Mouse (Mus musculus) hindbrain, embryonic 16.5 days (tissue): Measurements from ENCODE around the gene Urah. TPM values are rescaled to one million over a fixed set of nuclear protein-coding genes. Genes with fewer than 3 reads are reported as not detected.

Source experiments
- ATAC-seq: fragments of 200-750 bp; cut with Nextera tagmentation; 2 replicates; pipeline ENCODE4 v1.8.0; 2017; ENCODE audit warnings: moderate TSS enrichment, moderate library complexity
- H3K27ac ChIP-seq: fragments of 300-500 bp; sonication (generic); 2 replicates; pipeline ENCODE4 v1.5.1; 2014; ENCODE audit warnings: low read depth, mild to moderate bottlenecking, control low read depth, low read length, moderate library complexity
- H3K27me3 ChIP-seq: fragments of 300-500 bp; sonication (generic); replicated peaks from 2 replicates; pipeline ENCODE4 v1.6.1; 2014; ENCODE audit warnings: low read length; ENCODE audit not compliant: control insufficient read depth, insufficient read depth
- H3K36me3 ChIP-seq: fragments of 300-500 bp; sonication (generic); 2 replicates; pipeline ENCODE4 v1.6.1; 2014; ENCODE audit warnings: mild to moderate bottlenecking, low read length, moderate library complexity, mixed read lengths; ENCODE audit not compliant: control insufficient read depth, insufficient read depth
- H3K4me1 ChIP-seq: fragments of 300-500 bp; sonication (generic); 2 replicates; pipeline ENCODE4 v1.6.1; 2014; ENCODE audit warnings: low read depth, low read length; ENCODE audit not compliant: control insufficient read depth, insufficient read depth
- H3K4me2 ChIP-seq: fragments of 300-500 bp; sonication (generic); 2 replicates; pipeline ENCODE4 v1.6.1; 2014; ENCODE audit warnings: mild to moderate bottlenecking, low read length, control low read depth, moderate library complexity
- H3K4me3 ChIP-seq: fragments of 300-500 bp; sonication (generic); 2 replicates; pipeline ENCODE4 v1.5.1; 2014; ENCODE audit warnings: mild to moderate bottlenecking, low read length, control low read depth, moderate library complexity
- H3K9ac ChIP-seq: fragments of 300-500 bp; sonication (generic); 2 replicates; pipeline ENCODE4 v1.6.1; 2014; ENCODE audit warnings: low read depth, mild to moderate bottlenecking, control low read depth, low read length, moderate library complexity
- H3K9me3 ChIP-seq: fragments of 300-500 bp; sonication (generic); 2 replicates; pipeline ENCODE4 v1.6.1; 2014; ENCODE audit warnings: mild to moderate bottlenecking, low read length, moderate library complexity; ENCODE audit not compliant: control insufficient read depth
- WGBS: fragments of 180-500 bp; shearing (Covaris S2); extraction: QIAGEN DNeasy Blood & Tissue Kit; methylation state at CpG from one replicate; pipeline ENCODE4 v1.1.7; 2014; 5-methylcytosine and 5-hydroxymethylcytosine counted together
- polyA plus RNA-seq: library from polyadenylated mRNA; unstranded; fragments of >200 nt; fragmentation: Nextera tagmentation; extraction: Ambion mirVana; gene quantifications from 2 replicates; pipeline ENCODE4 v1.2.1, GENCODE M21; 2015

The Urah gene
- polyA plus RNA-seq, 1 experiment from 2014 or later = not detected

DNA sequence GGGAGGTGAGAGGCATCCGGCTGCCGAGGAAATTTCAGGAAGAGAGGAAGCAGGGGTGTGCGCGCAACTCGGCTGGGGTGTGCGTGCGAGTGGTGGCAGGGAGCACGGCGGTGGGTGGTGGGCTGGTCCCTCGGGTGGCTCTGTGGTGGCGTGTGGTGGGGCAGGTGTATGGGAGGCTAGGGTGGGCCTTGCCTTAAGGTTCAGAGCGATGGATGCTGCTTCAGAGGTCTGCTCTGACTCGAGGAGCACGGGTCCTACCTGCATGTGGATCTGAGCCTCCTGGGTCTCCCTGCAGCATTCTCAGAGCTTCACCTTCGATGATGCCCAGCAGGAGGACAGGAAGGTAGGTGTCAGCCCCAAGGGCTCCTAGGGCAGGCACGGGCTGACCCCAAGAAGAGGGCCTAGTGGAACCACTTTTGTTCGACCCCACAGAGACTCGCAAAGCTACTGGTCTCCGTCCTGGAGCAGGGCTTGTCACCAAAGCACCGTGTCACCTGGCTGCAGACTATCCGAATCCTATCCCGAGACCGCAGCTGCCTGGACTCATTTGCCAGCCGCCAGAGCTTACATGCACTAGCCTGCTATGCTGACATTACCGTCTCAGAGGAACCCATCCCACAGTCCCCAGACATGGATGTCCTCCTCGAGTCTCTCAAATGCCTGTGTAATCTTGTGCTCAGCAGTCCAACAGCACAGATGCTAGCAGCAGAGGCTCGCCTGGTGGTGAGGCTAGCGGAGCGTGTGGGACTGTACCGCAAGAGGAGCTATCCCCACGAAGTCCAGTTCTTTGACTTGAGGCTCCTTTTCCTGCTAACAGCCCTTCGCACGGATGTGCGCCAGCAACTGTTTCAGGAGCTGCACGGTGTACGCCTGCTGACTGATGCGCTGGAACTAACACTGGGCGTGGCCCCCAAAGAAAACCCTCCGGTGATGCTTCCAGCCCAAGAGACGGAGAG lies 23.0 kb downstream of the Urah start, which contains the start of gene Bet1l:
TSS of gene Bet1l (minus strand) at position 28 of the 956 bp plus-strand sequence.
- Histone ChIP-seq H3K36me3 (peaks cover 35% of the 10 kb centered on the region), H3K27ac (peak within 1 kb of the TSS; percentile 95), H3K4me2 (peak within 1 kb of the TSS; percentile 97), H3K4me1 (peaks cover 29% of the 10 kb centered on the region), H3K27me3 (no peaks in the 10 kb centered on the region), H3K4me3 (peak within 1 kb of the TSS; percentile 89), H3K9me3 (no peaks in the 10 kb centered on the region), H3K9ac (peak within 1 kb of the TSS; percentile 91)
- WGBS = 34% methylated on average over 40 of the region's 40 CpGs
- peak; percentile 58 for ATAC-seq

DNA sequence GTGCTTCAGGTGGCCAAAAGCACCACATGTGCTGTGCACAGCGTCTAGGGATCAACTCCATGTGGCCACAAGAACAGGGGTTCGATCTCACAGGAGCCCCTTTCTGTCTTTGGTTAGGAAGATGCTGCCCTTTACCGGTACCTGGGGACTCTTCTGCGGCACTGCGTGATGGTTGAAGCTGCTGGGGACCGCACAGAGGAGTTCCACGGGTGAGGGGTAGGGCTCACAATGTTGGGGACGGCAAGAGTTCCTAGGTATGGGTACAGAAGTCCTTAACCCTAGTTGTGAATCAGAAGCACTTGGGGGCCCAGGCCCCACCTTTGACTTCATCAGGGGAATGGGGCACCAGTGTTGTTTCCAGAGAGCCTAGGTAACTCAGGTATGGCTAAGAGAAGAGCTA lies 23.9 kb downstream of the Urah start:
- WGBS = 99% methylated on average over 8 of the region's 8 CpGs
- Histone ChIP-seq H3K4me2 (peak overlapping the region; percentile 97), H3K36me3 (peaks cover 33% of the 10 kb centered on the region), H3K9ac (peak overlapping the region; percentile 91; the same call in 1 of the 2 replicates), H3K4me3 (no peak overlapping the region; the same call in 1 of the 2 replicates), H3K27ac (no peak overlapping the region), H3K9me3 (no peaks in the 10 kb centered on the region), H3K4me1 (peaks cover 29% of the 10 kb centered on the region), H3K27me3 (no peaks in the 10 kb centered on the region)
- no peak for ATAC-seq

DNA sequence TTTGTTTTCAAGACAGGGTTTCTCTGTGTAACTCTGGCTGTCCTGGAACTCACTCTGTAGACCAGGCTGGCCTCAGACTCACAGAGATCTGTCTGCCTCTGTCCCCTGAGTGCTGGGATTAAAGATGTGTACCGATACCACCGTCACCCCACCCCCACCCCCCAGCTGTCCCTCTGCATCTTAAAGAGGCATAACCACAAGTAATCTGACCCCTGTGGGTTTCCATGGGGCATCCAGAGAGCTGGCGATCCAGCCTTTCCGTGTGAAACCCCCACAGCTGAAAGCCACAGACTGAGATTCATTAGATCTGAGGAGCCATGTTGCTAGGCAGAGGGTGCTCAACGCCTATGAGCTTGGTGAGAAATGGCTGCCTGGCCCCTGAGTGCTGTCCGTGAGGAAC lies 25.2 kb downstream of the Urah start:
- Histone ChIP-seq H3K9ac (no peak overlapping the region), H3K4me2 (no peak overlapping the region), H3K4me3 (no peak overlapping the region), H3K36me3 (peaks cover 39% of the 10 kb centered on the region), H3K9me3 (no peaks in the 10 kb centered on the region), H3K4me1 (peaks cover 27% of the 10 kb centered on the region), H3K27ac (no peak overlapping the region), H3K27me3 (no peaks in the 10 kb centered on the region)
- 71% methylated on average over 6 of the region's 6 CpGs for WGBS
- no peak for ATAC-seq

DNA sequence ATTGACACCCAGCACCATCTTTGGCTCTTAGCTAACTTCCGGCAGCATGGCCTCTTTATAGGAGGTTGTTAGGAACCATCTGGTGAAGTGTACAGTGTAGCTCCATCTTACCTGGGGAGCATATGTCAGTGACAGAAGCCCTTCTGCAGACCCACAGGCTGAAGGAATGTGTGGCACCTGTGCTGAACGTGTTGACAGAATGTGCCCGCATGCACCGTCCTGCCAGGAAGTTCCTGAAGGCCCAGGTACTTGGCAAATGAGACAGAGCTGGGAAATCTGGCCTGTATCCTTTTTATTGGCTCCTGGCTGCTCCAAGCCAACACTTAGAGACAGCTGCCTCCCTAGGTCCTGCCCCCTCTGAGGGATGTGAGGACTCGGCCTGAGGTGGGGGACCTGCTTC lies 25.9 kb downstream of the Urah start:
- Histone ChIP-seq H3K9ac (no peak overlapping the region; the same call in 1 of the 2 replicates), H3K27me3 (no peaks in the 10 kb centered on the region), H3K4me2 (no peak overlapping the region), H3K4me1 (peaks cover 20% of the 10 kb centered on the region), H3K36me3 (peaks cover 39% of the 10 kb centered on the region), H3K27ac (no peak overlapping the region), H3K4me3 (no peak overlapping the region), H3K9me3 (no peaks in the 10 kb centered on the region)
- ATAC-seq = no peak
- WGBS = 82% methylated on average over 5 of the region's 5 CpGs

DNA sequence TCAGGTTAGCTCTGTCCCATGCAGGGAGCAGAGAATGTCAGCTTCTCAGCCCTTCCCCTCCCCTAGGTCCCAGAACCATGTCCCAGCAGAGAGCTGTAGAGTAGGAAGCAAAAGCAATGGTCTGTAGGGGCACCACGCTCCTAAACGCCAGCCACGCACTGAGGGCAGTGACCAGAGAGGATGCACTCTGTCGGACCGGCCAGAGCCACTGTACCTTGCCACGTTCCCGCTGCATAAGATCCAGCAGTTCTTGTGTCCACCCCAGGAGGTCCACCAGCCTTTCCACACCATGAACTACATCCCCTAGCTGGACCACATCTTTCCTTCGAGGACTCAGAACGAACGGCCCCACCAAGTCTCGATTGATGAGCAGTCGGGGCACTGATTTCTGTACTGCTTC lies 29.9 kb downstream of the Urah start:
- Histone ChIP-seq H3K4me3 (no peak overlapping the region), H3K9ac (no peak overlapping the region; the same call in 1 of the 2 replicates), H3K9me3 (no peaks in the 10 kb centered on the region), H3K27ac (no peak overlapping the region), H3K4me2 (no peak overlapping the region), H3K27me3 (no peaks in the 10 kb centered on the region), H3K36me3 (peaks cover 40% of the 10 kb centered on the region), H3K4me1 (no peaks in the 10 kb centered on the region)
- no peak; the same call in 1 of the 2 replicates for ATAC-seq
- WGBS = 88% methylated on average over 12 of the region's 12 CpGs

DNA sequence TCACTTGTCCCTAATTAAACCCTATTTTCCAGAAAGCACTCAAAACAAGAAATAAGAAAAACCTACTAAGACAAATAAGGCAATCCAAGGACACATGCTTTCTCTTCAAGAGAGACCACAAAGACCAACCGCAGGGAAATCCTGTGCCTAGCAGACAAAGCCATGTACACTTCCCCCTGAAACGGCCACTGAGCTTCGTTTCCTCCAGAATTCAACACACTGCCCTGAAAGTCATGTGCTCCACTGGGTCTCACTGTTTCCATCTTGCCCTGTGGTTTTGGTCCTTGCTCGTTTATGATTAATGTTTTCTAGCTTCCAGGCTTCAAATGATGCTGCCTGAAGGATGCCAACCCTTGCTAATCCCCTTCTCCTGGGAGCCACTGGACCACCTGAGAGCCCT lies 39.4 kb downstream of the Urah start:
- H3K4me3 ChIP-seq = no peak overlapping the region
- H3K4me1 ChIP-seq = no peaks in the 10 kb centered on the region
- 92% methylated on average over 4 of the region's 4 CpGs for WGBS
- no peaks in the 10 kb centered on the region for H3K27me3 ChIP-seq
- H3K4me2 ChIP-seq = no peak overlapping the region
- peaks cover 13% of the 10 kb centered on the region for H3K36me3 ChIP-seq
- H3K27ac ChIP-seq = no peak overlapping the region
- no peaks in the 10 kb centered on the region for H3K9me3 ChIP-seq
- no peak for ATAC-seq
- no peak overlapping the region for H3K9ac ChIP-seq

DNA sequence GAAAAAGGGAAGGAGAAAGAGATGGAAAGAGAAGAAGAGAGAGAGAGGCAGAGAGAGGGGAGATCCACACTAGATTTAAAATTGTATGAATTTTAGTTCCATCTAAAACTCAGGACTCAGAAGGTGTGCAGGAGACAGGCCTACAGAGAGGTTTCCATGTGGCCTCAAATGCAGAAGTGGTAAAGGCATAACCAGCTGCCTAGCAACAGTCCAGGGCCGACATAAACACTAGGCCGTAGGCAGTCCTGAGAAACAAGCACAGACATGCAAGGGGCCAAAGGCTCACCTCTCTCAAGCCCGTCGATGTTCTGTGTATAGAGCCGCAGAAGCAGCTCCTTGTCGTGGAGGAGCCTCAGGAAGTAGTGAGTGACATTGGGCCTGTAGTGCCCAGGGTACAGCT lies 42.5 kb downstream of the Urah start:
- ATAC-seq = no peak
- WGBS = 93% methylated on average over 6 of the region's 6 CpGs
- H3K4me2 ChIP-seq = no peak overlapping the region

DNA sequence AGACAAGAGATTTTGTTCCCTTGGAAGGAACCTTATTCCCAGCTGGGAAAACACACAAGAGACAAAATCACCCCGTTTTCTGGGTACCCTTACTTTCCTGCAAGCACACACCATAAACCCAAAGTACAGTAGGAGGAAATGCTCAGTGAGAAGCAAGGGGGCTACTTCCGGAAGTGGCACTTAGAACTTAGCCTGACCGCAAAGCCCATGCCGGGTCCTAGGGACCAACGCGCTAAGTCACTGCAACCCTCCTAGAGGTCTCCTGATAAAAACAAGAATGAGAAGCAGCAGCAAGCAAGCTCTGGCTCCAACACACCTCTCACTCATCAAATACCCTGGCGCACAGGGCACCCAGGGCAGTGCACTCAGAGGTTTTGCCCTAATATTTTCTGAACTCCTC lies 44.5 kb downstream of the Urah start:
- Histone ChIP-seq H3K36me3 (peaks cover 11% of the 10 kb centered on the region; the same call in 1 of the 2 replicates), H3K27ac (no peak overlapping the region), H3K9ac (no peak overlapping the region), H3K4me1 (peaks cover 13% of the 10 kb centered on the region), H3K9me3 (no peaks in the 10 kb centered on the region), H3K27me3 (no peaks in the 10 kb centered on the region), H3K4me2 (no peak overlapping the region), H3K4me3 (no peak overlapping the region)
- 95% methylated on average over 7 of the region's 7 CpGs for WGBS
- ATAC-seq = no peak

More for the DNA sequence above, 42.5 kb downstream of the Urah start:
- peaks cover 3% of the 10 kb centered on the region for H3K4me1 ChIP-seq
- no peak overlapping the region for H3K27ac ChIP-seq
- no peaks in the 10 kb centered on the region for H3K27me3 ChIP-seq
- H3K9ac ChIP-seq = no peak overlapping the region
- H3K4me3 ChIP-seq = no peak overlapping the region
- H3K36me3 ChIP-seq = peaks cover 11% of the 10 kb centered on the region; the same call in 1 of the 2 replicates
- H3K9me3 ChIP-seq = no peaks in the 10 kb centered on the region

DNA sequence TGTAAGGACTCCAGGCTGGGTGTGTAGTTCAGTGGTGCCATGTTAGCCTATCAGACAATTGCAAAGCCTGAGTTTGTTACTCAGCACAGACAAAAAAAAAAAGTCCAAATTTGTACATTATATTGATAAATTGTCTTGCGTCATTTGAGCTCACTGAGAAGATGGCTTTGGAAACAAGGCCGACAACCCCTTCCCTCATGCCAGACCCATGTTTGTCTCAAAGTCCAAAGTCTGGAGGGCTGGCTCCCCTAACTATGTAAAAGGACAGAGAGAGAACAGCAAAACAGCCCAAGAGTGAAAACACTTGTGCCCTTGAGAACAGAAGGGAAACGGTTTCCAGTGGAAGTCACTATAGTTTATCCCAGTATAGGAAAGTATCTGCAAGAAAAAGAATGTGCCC lies 45.6 kb downstream of the Urah start:
- Histone ChIP-seq H3K27me3 (no peaks in the 10 kb centered on the region), H3K4me2 (no peak overlapping the region; the same call in 1 of the 2 replicates), H3K4me1 (peaks cover 13% of the 10 kb centered on the region), H3K9ac (no peak overlapping the region), H3K4me3 (no peak overlapping the region), H3K9me3 (no peaks in the 10 kb centered on the region), H3K36me3 (peaks cover 8% of the 10 kb centered on the region; the same call in 1 of the 2 replicates), H3K27ac (no peak overlapping the region)
- 91% methylated on average over 3 of the region's 3 CpGs for WGBS
- ATAC-seq = no peak
